Mouse (Mus musculus): ENCODE results near the gene Bcl2l15.

Gene Bcl2l15

DNA sequence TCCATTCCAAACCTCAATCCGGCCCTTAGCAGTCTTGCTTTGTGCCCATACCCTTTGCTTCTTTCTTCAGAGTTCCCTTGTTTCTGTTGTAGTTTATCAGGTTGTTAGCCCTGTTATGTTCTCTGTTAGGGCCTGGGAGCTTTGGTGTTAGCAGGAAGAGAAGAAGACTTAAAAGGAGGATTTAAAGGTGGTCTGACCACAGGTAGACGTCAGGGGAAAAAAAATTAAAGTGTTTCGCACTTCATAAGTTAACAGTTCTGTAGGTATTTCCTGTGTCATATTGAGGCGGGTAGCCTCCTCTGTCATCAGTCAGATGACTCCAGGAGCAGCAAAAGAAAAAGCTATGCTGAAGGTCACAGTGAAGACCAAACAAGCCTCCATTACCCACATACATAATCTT is 35.6 kb downstream of the Bcl2l15 start:
- no peak for DNase-seq (ENCODE audit: low spot score)

DNA sequence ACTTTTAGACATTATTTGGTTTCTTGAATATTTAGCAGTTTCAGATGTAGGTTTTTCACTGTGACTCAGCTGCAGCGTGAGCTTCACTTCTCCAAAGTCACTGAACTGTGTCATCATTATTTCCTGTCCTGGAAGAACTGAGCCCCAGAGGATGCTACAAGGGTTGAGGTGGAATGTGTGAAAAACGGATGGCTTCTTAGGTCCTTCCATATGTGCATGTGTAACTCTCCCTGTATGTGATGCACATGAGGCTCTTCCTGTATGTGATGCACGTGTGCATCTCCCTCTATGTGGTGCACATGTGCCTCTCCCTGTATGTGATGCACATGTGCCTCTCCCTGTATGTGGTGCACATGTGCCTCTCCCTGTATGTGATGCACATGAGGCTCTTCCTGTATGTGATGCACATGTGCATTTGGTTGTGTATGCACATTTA is 40.3 kb downstream of the Bcl2l15 start:
- no peak for DNase-seq (ENCODE audit: low spot score)

DNA sequence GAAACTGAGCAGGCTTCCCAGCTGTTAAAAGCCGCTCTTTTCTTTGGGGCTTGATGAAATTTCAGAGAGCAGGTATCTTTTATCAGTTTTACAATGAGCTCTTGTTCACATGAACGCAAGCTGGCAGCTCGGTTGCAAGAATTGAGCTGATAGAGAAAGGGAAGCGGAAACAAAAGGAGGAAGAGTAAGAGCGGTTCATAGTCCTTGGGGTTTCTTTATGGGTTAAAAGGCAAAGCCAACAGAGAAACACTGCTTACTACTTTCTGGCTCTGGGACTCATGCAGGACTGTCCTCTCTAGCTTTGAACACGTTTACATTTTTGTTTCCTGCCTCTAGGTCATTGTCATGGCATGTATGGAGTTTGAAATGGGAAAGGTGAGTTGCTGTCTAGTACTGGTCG is 41.9 kb downstream of the Bcl2l15 start:
- no peak for DNase-seq (ENCODE audit: low spot score)

DNA sequence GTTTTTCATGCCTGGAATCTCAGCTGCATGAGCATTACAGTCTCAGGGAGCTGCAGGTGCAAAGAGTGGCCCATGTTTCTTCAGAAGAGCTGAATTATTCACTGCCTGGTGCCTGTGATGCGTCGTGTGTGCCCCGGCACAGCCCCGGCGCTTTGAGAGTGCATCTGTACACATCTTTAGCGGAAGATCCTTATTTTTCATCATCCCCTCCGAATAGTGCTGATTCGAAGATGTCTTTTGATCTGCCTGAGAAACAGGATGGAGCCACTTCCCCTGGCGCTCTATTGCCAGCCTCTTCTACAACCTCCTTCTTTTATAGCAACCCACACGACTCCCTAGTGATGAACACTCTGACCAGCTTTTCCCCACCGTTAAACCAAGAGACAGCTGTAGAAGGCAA is 53.5 kb downstream of the Bcl2l15 start:
- peak; percentile 11 for DNase-seq (ENCODE audit: low spot score)

DNA sequence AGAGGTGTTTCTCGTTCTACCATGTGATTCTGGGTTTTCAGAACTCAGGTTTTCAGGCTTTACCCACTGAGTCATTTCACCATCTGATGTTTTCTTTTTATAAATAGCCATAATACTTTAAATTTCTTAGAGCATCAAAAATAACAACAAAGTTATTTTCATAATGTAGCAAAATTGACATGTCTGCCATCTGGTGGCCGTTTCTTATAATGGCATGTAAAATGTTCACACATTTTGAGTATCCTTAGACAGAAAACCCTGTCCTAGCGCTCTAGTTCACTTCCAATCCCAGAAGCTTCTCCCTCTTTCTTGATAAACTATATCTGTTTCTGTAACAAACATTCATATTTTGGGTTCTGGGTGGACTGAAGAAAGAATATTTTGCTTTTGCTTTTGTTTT is 55.2 kb downstream of the Bcl2l15 start:
- DNase-seq (ENCODE audit: low spot score): peak; percentile 83

DNA sequence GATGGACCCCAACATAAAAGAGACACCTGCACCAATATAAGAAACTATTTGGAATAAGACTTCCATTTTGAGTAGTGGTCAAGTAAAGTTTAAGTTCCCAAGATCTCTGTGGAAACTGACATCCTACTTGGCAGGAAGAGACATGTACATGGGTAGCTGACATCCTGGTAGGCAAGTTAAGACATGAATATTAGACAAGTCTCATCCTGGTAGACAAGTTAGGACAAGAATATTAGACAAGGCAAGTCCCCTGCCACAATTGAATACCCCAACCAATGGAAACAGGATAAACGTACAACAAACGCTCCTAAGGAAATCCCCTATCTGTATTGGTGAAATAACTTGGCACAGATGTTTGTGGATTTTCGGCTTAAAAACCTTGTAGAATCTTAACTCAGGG is 61.0 kb downstream of the Bcl2l15 start:
- no peak for DNase-seq (ENCODE audit: low spot score)

Data from adipocyte (in vitro differentiated cells).